Mouse (Mus musculus) liver, adult 2 months (tissue): ENCODE results near the gene Hipk3.

Source experiments
- CTCF ChIP-seq: fragments of 200-500 bp; IDR thresholded peaks from 2 replicates; pipeline ENCODE4 v1.5.1; 2011; ENCODE audit warnings: low read depth, low read length, control low read depth
- POLR2A ChIP-seq: fragments of 200-500 bp; IDR thresholded peaks from 2 replicates; pipeline ENCODE4 v1.6.1; 2011; ENCODE audit warnings: low read length, control low read depth; ENCODE audit not compliant: insufficient read depth; ENCODE audit errors: extremely low read depth

- no peak for TF ChIP-seq CTCF
- TF ChIP-seq POLR2A, result no peak
Observed at GRCm38 (mm10) chr2:104412496-104412895, 81.8 kb downstream of the Hipk3 start.
